Mouse (Mus musculus) NIH3T3 (cell line): Measurements from ENCODE around the gene Scn2b.

Source experiments
- DNase-seq: peaks from one replicate; pipeline ENCODE4 v3.0.0-alpha.2; 2012; ENCODE audit warnings: low read depth

Gene Scn2b

GRCm38 (mm10) chr9:45173475-45173874, 55.9 kb downstream of the Scn2b start:
- DNase-seq = no peak

- DNase-seq = no peak
Observed at GRCm38 (mm10) chr9:45179282-45179681, 61.7 kb downstream of the Scn2b start.
